Mouse (Mus musculus) midbrain, embryonic 11.5 days (tissue): Measurements from ENCODE around the gene Dnmt3b. TPM values are rescaled to one million over a fixed set of nuclear protein-coding genes. Genes with fewer than 3 reads are reported as not detected.
"Not testable (repeated sequence)": the region's sequence is repeated elsewhere in the genome, so short reads cannot be mapped to it uniquely, and the experiment has no call there.

ENCODE experiments used
- ATAC-seq: fragments of 200-750 bp; cut with Nextera tagmentation; 2 replicates; pipeline ENCODE4 v1.8.0; 2017; ENCODE audit warnings: moderate TSS enrichment, moderate library complexity; ENCODE audit not compliant: low FRiP score
- DNase-seq: peaks from one replicate; pipeline ENCODE4 v3.0.0; 2015; ENCODE audit warnings: low spot score; ENCODE audit errors: missing footprints
- H3K27ac ChIP-seq: fragments of 300-500 bp; sonication (generic); 2 replicates; pipeline ENCODE4 v1.5.1; 2014; ENCODE audit warnings: low read depth, low read length
- H3K27me3 ChIP-seq: fragments of 300-500 bp; sonication (generic); 2 replicates; pipeline ENCODE4 v1.6.1; 2014; ENCODE audit warnings: mild to moderate bottlenecking, low read length, moderate library complexity, mixed read lengths; ENCODE audit not compliant: control insufficient read depth, insufficient read depth
- H3K36me3 ChIP-seq: fragments of 300-500 bp; sonication (generic); 2 replicates; pipeline ENCODE4 v1.6.1; 2014; ENCODE audit warnings: mild to moderate bottlenecking, low read length, moderate library complexity, mixed read lengths; ENCODE audit not compliant: control insufficient read depth, insufficient read depth
- H3K4me1 ChIP-seq: fragments of 300-500 bp; sonication (generic); 2 replicates; pipeline ENCODE4 v1.6.1; 2014; ENCODE audit warnings: low read length; ENCODE audit not compliant: control insufficient read depth, insufficient read depth
- H3K4me2 ChIP-seq: fragments of 300-500 bp; sonication (generic); 2 replicates; pipeline ENCODE4 v1.6.1; 2014; ENCODE audit warnings: mild to moderate bottlenecking, moderate library complexity
- H3K4me3 ChIP-seq: fragments of 300-500 bp; sonication (generic); 2 replicates; pipeline ENCODE4 v1.5.1; 2014; ENCODE audit warnings: low read depth, low read length
- H3K9ac ChIP-seq: fragments of 300-500 bp; sonication (generic); 2 replicates; pipeline ENCODE4 v1.6.1; 2014; ENCODE audit warnings: low read length
- H3K9me3 ChIP-seq: fragments of 300-500 bp; sonication (generic); 2 replicates; pipeline ENCODE4 v1.6.1; 2016; ENCODE audit warnings: low read length; ENCODE audit not compliant: control insufficient read depth
- WGBS: fragments of 180-500 bp; shearing (Covaris S2); extraction: QIAGEN DNeasy Blood & Tissue Kit; methylation state at CpG from one replicate; pipeline ENCODE4 v1.1.7; 2014; 5-methylcytosine and 5-hydroxymethylcytosine counted together
- polyA plus RNA-seq: library from polyadenylated mRNA; unstranded; fragments of >200 nt; fragmentation: Nextera tagmentation; extraction: Ambion mirVana; gene quantifications from 2 replicates; pipeline ENCODE4 v1.2.1, GENCODE M21; 2014

The Dnmt3b gene
- polyA plus RNA-seq, 1 experiment from 2014 or later, result 12.9 TPM

DNA sequence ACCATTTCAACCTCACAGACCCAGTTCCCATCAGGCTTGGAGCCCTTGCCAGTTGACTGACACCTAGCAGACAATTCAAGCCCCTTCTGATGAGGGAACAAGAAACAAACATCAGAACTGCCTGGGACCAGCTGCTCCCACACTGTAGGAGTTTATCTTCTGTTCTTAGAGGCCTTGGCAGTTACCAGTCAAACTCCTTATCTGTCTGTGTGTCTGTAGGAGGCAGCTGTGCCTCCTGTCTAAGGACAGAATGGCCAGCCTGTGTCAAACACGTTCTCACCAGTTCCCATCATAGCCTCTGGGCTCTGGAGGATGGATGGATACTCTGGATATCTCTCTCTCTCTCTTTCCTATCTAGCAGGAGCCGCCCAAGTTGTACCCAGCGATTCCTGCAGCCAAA, 68.6 kb downstream of the Dnmt3b start:
- not testable (repeated sequence) for H3K9ac ChIP-seq, H3K9me3 ChIP-seq, H3K27ac ChIP-seq, ATAC-seq, H3K4me1 ChIP-seq, DNase-seq, H3K36me3 ChIP-seq, H3K4me3 ChIP-seq, H3K27me3 ChIP-seq, H3K4me2 ChIP-seq
- 78% methylated on average over 3 of the region's 3 CpGs for whole genome bisulfite sequencing

DNA sequence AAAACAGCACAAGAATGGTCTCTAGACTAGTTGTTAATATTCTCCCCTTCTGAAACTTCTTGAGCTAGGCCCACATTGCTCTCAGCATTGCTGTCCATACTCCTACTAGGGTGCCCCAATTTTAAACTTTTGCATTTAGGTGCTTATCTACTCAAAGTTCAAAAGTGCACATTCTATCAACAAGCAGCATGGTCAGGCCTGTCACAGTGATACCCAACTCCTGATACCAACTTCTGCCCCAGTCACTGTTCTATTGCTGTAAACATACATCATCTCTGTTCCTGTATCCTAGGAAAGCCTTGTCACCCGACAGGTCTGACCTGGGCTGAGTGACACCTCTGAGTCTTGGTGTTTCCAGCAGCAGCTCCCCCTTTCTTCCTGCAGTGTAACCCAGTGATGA, 73.8 kb downstream of the Dnmt3b start:
- Histone ChIP-seq H3K27ac (no peak overlapping the region), H3K27me3 (no peaks in the 10 kb centered on the region), H3K4me1 (no peaks in the 10 kb centered on the region), H3K9me3 (no peaks in the 10 kb centered on the region), H3K9ac (no peak overlapping the region), H3K4me2 (no peak overlapping the region), H3K36me3 (no peaks in the 10 kb centered on the region), H3K4me3 (no peak overlapping the region)
- 85% methylated on average over 1 of the region's 1 CpGs for WGBS
- ATAC-seq (no peak), DNase-seq (no peak)

DNA sequence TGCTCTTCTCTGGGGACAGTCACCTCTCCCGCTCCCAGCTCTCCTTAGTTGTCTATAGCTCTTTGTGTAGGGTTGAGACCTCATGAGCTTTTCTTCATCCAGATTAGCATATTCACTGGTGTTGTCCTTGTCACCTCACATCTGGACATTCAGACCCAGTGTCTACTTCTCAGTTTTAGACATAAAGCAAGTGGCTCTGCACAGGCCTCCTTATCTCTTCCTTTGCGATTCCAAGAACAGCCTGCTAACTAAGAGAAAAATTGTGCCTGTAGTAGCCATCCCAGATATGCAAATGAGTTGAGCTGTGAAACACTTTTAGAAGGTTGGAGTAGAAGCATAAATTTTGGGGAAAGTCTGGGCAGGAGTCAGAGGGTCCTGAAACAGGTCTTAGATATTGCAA, 75.2 kb downstream of the Dnmt3b start:
- Histone ChIP-seq H3K9ac (no peak overlapping the region), H3K4me1 (no peaks in the 10 kb centered on the region), H3K27me3 (no peaks in the 10 kb centered on the region), H3K9me3 (no peaks in the 10 kb centered on the region), H3K4me2 (no peak overlapping the region), H3K4me3 (no peak overlapping the region), H3K36me3 (no peaks in the 10 kb centered on the region), H3K27ac (no peak overlapping the region)
- 91% methylated on average over 2 of the region's 2 CpGs for WGBS
- no peak for DNase-seq
- ATAC-seq, result no peak

DNA sequence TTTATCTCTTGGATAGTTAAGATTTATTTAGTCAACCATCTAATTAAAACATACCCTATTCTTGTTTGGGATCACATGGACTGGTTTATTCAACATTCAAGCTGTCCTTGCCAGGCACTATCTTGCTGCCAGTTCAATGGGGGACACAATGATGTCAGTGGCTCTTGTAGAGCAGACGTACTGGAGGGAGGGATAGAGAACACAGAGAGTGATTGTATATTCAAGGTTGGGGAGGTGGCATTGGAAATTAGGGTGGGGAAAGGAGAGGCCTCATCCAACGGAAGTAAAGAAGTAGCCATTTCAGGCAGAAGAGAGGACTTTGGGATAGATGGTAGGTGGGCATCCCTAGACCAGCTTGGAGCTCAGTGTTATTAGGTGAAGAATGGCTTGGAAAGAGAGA, 75.6 kb downstream of the Dnmt3b start:
- no peaks in the 10 kb centered on the region for H3K4me1 ChIP-seq
- no peak overlapping the region for H3K4me2 ChIP-seq
- H3K9me3 ChIP-seq, result no peaks in the 10 kb centered on the region
- no peaks in the 10 kb centered on the region for H3K36me3 ChIP-seq
- H3K27me3 ChIP-seq, result no peaks in the 10 kb centered on the region
- no peak overlapping the region for H3K27ac ChIP-seq
- DNase-seq, result no peak
- no peak for ATAC-seq
- H3K4me3 ChIP-seq, result no peak overlapping the region
- no peak overlapping the region for H3K9ac ChIP-seq
- WGBS, result 83% methylated on average over 2 of the region's 2 CpGs

GRCm38 (mm10) chr2:153725291-153725690, 76.0 kb downstream of the Dnmt3b start:
- H3K9me3 ChIP-seq, result no peaks in the 10 kb centered on the region
- no peak overlapping the region for H3K4me3 ChIP-seq
- H3K4me2 ChIP-seq, result no peak overlapping the region
- no peaks in the 10 kb centered on the region for H3K4me1 ChIP-seq
- H3K27ac ChIP-seq, result no peak overlapping the region
- H3K27me3 ChIP-seq, result no peaks in the 10 kb centered on the region
- WGBS, result 93% methylated on average over 4 of the region's 4 CpGs
- DNase-seq (no peak), ATAC-seq (no peak)
- no peak overlapping the region for H3K9ac ChIP-seq
- no peaks in the 10 kb centered on the region for H3K36me3 ChIP-seq

DNA sequence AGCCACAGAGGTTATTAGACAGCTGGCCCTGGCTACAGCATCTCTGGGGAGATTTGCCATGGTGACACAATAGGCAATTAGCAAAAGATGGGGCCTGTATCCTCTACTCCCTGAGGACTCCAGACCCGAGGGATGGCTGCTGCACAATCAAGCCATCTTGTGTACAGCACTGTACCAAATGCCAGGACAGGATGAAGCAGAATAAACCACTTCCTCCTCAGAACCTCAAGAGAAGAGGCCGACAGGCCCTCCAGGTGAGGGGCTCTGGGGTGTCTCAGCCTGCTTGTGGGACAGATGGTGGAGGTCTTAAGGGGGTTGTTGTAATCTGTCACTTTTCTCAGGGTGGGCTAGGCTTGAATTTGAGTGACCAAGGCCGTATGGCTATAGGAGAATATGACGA, 84.8 kb downstream of the Dnmt3b start:
- ATAC-seq, result no peak
- no peaks in the 10 kb centered on the region for H3K9me3 ChIP-seq
- H3K9ac ChIP-seq, result no peak overlapping the region
- no peak overlapping the region for H3K27ac ChIP-seq
- H3K27me3 ChIP-seq, result no peaks in the 10 kb centered on the region
- DNase-seq, result no peak
- no peaks in the 10 kb centered on the region for H3K36me3 ChIP-seq
- no peaks in the 10 kb centered on the region for H3K4me1 ChIP-seq
- WGBS, result 74% methylated on average over 4 of the region's 4 CpGs
- H3K4me2 ChIP-seq, result no peak overlapping the region
- H3K4me3 ChIP-seq, result no peak overlapping the region

Other genes starting within 250 kb of the Dnmt3b start
- gene 4930404H24Rik, start 156.7 kb upstream of the Dnmt3b start, polyA plus RNA-seq, result not detected in 2 replicates
- gene Nol4l, start 119.5 kb upstream of the Dnmt3b start, polyA plus RNA-seq, result 19.5 and 19.9 TPM in 2 replicates
- gene Commd7, start 16.7 kb upstream of the Dnmt3b start, polyA plus RNA-seq, result 64.9 and 65.4 TPM in 2 replicates
- gene Dnmt3c, start 47.2 kb downstream of the Dnmt3b start, polyA plus RNA-seq, result 0.07 TPM in 1 of 2 replicates, not detected in the other
- 394 and 463 TPM in 2 replicates for gene Mapre1, start 91.8 kb downstream of the Dnmt3b start, polyA plus RNA-seq
- gene Efcab8, start 130.5 kb downstream of the Dnmt3b start, polyA plus RNA-seq, result 0.12 TPM in 1 of 2 replicates, not detected in the other
- not detected in 2 replicates for gene Sun5, start 221.6 kb downstream of the Dnmt3b start, polyA plus RNA-seq
- gene Bpifb2, start 225.6 kb downstream of the Dnmt3b start, polyA plus RNA-seq, result not detected in 2 replicates